Mouse (Mus musculus) kidney, adult 18-20 months (tissue): ENCODE measurements around the gene Lrrc71.

Source experiments
- DNase-seq: peaks from one replicate; pipeline ENCODE4 v3.0.0; 2021

The Lrrc71 gene

GRCm38 (mm10) chr3:87763202-87763601, 14.8 kb upstream of the Lrrc71 start:
- DNase-seq = no peak

GRCm38 (mm10) chr3:87761408-87762375, 13.3 kb upstream of the Lrrc71 start:
- no peak for DNase-seq

GRCm38 (mm10) chr3:87758641-87759040, 10.2 kb upstream of the Lrrc71 start:
- DNase-seq = no peak

GRCm38 (mm10) chr3:87756488-87756887, 8.1 kb upstream of the Lrrc71 start:
- DNase-seq = no peak

GRCm38 (mm10) chr3:87755964-87756363, 7.5 kb upstream of the Lrrc71 start:
- DNase-seq = peak; percentile 89

GRCm38 (mm10) chr3:87753829-87754228, 5.4 kb upstream of the Lrrc71 start:
- no peak for DNase-seq

- no peak for DNase-seq
These were observed 4.1 kb upstream of the Lrrc71 start for GRCm38 (mm10) chr3:87752567-87752966.

- DNase-seq = no peak
These were observed 1.6 kb upstream of the Lrrc71 start for GRCm38 (mm10) chr3:87749977-87750376.

GRCm38 (mm10) chr3:87749036-87749435, 611 bp upstream of the Lrrc71 start:
- peak; percentile 73 for DNase-seq

- DNase-seq = no peak
These were observed 3.3 kb downstream of the Lrrc71 start for GRCm38 (mm10) chr3:87745036-87745659.

- DNase-seq = no peak
These were observed 4.5 kb downstream of the Lrrc71 start for GRCm38 (mm10) chr3:87743927-87744326.

GRCm38 (mm10) chr3:87742735-87743134, 5.7 kb downstream of the Lrrc71 start:
- no peak for DNase-seq

GRCm38 (mm10) chr3:87742013-87742412, 6.4 kb downstream of the Lrrc71 start:
- DNase-seq = no peak

- DNase-seq = no peak
These were observed 9.5 kb downstream of the Lrrc71 start for GRCm38 (mm10) chr3:87738906-87739305.

- no peak for DNase-seq
These were observed 13.1 kb downstream of the Lrrc71 start for GRCm38 (mm10) chr3:87735335-87735734.

- DNase-seq = no peak
These were observed 14.3 kb downstream of the Lrrc71 start for GRCm38 (mm10) chr3:87733984-87734761.

GRCm38 (mm10) chr3:87733098-87733497, 15.3 kb downstream of the Lrrc71 start:
- DNase-seq = no peak

GRCm38 (mm10) chr3:87728696-87729095, 19.7 kb downstream of the Lrrc71 start:
- no peak for DNase-seq

- DNase-seq = no peak
These were observed 22.2 kb downstream of the Lrrc71 start for GRCm38 (mm10) chr3:87726191-87726590.

- DNase-seq = no peak
These were observed 22.8 kb downstream of the Lrrc71 start for GRCm38 (mm10) chr3:87725396-87726160.

- no peak for DNase-seq
These were observed 23.9 kb downstream of the Lrrc71 start for GRCm38 (mm10) chr3:87724556-87724955.

GRCm38 (mm10) chr3:87718525-87718924, 29.9 kb downstream of the Lrrc71 start:
- no peak for DNase-seq
